Mouse (Mus musculus) ES-Bruce4 (cell line): ENCODE data around the gene Fxyd2. TPM values are rescaled to one million over a fixed set of nuclear protein-coding genes. Genes with fewer than 3 reads are reported as not detected.
A peak's percentile ranks its signal among the peaks of the same experiment; 100 is the strongest.

Experiments used
- H3K27ac ChIP-seq: 2 replicates; pipeline ENCODE4 v1.5.1; 2012; ENCODE audit warnings: low read length, inconsistent platforms; ENCODE audit not compliant: insufficient read depth
- H3K27me3 ChIP-seq: 2 replicates; pipeline ENCODE4 v1.6.1; 2012; ENCODE audit warnings: mild to moderate bottlenecking, low read length, inconsistent platforms; ENCODE audit not compliant: control insufficient read depth, poor library complexity, insufficient read depth, severe bottlenecking
- H3K36me3 ChIP-seq: 2 replicates; pipeline ENCODE4 v1.6.1; 2012; ENCODE audit warnings: inconsistent platforms, mild to moderate bottlenecking, low read length, moderate library complexity; ENCODE audit not compliant: control insufficient read depth, poor library complexity, insufficient read depth, severe bottlenecking
- H3K4me1 ChIP-seq: one replicate; pipeline ENCODE4 v1.8.1; 2011; ENCODE audit warnings: low read length; ENCODE audit not compliant: control insufficient read depth, insufficient read depth
- H3K4me3 ChIP-seq: 2 replicates; pipeline ENCODE4 v1.5.1; 2011; ENCODE audit warnings: low read depth, mild to moderate bottlenecking, low read length
- H3K9ac ChIP-seq: 2 replicates; pipeline ENCODE4 v1.6.1; 2012; ENCODE audit warnings: low read depth, mild to moderate bottlenecking, inconsistent platforms; ENCODE audit not compliant: poor library complexity, severe bottlenecking
- H3K9me3 ChIP-seq: replicated peaks from 2 replicates; pipeline ENCODE4 v1.6.1; 2012; ENCODE audit warnings: mild to moderate bottlenecking, low read length, inconsistent platforms; ENCODE audit not compliant: control insufficient read depth, poor library complexity, insufficient read depth, severe bottlenecking
- CTCF ChIP-seq: IDR thresholded peaks from one replicate; pipeline ENCODE4 v1.8.1; 2011; ENCODE audit warnings: low read depth, low read length
- EP300 ChIP-seq: IDR thresholded peaks from 2 replicates; pipeline ENCODE4 v1.6.1; 2011; ENCODE audit warnings: low read depth, low read length; ENCODE audit not compliant: insufficient read depth
- POLR2A ChIP-seq: IDR thresholded peaks from one replicate; pipeline ENCODE4 v1.8.1; 2011; ENCODE audit warnings: low read length; ENCODE audit not compliant: insufficient read depth
- polyA plus RNA-seq: library from polyadenylated mRNA; stranded (reverse); fragments of >200 nt; gene quantifications from 2 replicates; pipeline ENCODE4 v1.2.4, GENCODE M21; 2011; ENCODE audit warnings: low read depth; ENCODE audit not compliant: missing spikeins, insufficient read depth, insufficient read length

The Fxyd2 gene
- polyA plus RNA-seq, 1 experiment = not detected

GRCm38 (mm10) chr9:45432639-45433038 is 33.2 kb downstream of the Fxyd2 start:
- no peaks in the 10 kb centered on the region for H3K9me3 ChIP-seq
- no peak for TF ChIP-seq EP300
- no peak for TF ChIP-seq POLR2A
- no peak for TF ChIP-seq CTCF
- H3K36me3 ChIP-seq = no peaks in the 10 kb centered on the region
- H3K27me3 ChIP-seq = peaks cover 16% of the 10 kb centered on the region
- H3K4me3 ChIP-seq = peak overlapping the region; percentile 54
- H3K27ac ChIP-seq = no peak overlapping the region
- H3K4me1 ChIP-seq = no peaks in the 10 kb centered on the region
- peak overlapping the region; percentile 61 for H3K9ac ChIP-seq

GRCm38 (mm10) chr9:45433119-45433518 is 33.6 kb downstream of the Fxyd2 start:
- H3K9me3 ChIP-seq = no peaks in the 10 kb centered on the region
- H3K4me1 ChIP-seq = no peaks in the 10 kb centered on the region
- H3K27ac ChIP-seq = no peak overlapping the region
- no peak overlapping the region for H3K4me3 ChIP-seq
- TF ChIP-seq EP300 (no peak), CTCF (no peak), POLR2A (no peak)
- peak overlapping the region; percentile 61; the same call in 1 of the 2 replicates for H3K9ac ChIP-seq
- no peaks in the 10 kb centered on the region for H3K36me3 ChIP-seq
- H3K27me3 ChIP-seq = peaks cover 16% of the 10 kb centered on the region

- Histone ChIP-seq H3K27me3 (peaks cover 15% of the 10 kb centered on the region), H3K36me3 (no peaks in the 10 kb centered on the region), H3K4me3 (no peak overlapping the region), H3K27ac (no peak overlapping the region), H3K9ac (no peak overlapping the region), H3K9me3 (no peaks in the 10 kb centered on the region), H3K4me1 (no peaks in the 10 kb centered on the region)
- TF ChIP-seq EP300 = no peak
- no peak for TF ChIP-seq CTCF
- TF ChIP-seq POLR2A = no peak
Observed at GRCm38 (mm10) chr9:45434171-45434570, 34.7 kb downstream of the Fxyd2 start.

GRCm38 (mm10) chr9:45439025-45439424 is 39.6 kb downstream of the Fxyd2 start:
- Histone ChIP-seq H3K4me3 (no peak overlapping the region), H3K27ac (no peak overlapping the region), H3K36me3 (no peaks in the 10 kb centered on the region), H3K9ac (no peak overlapping the region), H3K4me1 (no peaks in the 10 kb centered on the region), H3K27me3 (no peaks in the 10 kb centered on the region), H3K9me3 (no peaks in the 10 kb centered on the region)
- no peak for TF ChIP-seq EP300
- TF ChIP-seq POLR2A = no peak
- no peak for TF ChIP-seq CTCF

DNA sequence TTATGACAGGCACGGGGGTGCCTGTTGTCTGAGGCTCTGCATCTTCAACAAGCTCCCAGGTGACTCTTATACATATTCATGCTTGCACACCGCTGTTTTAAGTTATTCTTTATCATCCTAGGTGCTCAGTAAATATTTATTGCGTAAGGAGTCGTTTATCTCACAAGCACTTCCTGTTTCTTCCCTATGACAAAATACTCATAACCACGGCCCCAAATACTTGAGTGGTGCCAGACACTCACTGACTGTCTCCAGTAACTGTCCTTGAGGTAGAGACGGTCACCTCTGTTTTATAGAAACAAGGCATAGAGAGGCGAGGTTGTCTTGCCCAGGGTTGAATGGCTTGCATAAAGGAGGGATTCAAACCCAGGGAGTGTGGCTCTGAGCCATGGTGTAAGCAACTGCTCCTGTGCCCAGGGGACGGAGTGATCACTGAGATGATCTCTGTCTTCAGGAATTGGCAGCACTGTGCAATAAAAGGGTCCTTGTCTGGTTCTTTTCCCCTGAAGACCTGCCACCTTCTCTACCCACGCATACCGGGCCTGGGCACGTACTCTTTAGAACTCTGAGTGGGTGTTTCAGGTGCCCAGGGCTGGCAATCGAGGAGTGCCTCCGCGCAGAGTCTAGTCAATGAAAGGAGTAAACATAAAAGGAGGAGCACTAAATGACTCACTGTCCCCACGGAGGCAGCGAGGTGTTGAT is 40.8 kb downstream of the Fxyd2 start:
- no peak for TF ChIP-seq EP300
- TF ChIP-seq CTCF = no peak
- no peak for TF ChIP-seq POLR2A

DNA sequence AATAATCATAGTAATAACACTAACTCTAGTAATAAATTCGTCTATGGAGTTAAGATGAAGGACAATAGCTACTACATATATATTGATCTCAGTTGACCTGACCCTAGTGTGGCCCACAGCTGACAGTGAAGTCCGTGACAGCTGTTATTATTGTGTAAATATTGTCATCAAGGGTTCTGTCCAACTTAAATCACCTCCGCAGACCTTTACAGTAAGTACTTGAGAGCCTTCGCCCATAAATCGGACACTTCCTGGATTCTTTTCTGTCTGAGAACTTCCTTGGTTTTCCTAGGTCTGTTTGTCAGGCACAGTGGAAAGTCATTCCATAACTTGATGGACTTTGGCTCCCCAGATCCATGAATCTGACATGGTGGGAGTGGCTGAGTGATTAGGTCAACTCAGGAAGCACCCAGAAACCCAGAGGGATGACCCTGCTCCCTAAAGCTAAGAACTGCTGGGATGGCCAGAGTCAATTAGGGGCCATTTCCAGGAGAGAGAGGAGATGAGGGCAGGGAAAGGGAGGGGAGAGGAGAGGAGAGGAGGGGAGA is 44.9 kb downstream of the Fxyd2 start:
- TF ChIP-seq POLR2A (no peak), CTCF (no peak), EP300 (no peak)
- no peak overlapping the region for H3K27ac ChIP-seq
- H3K27me3 ChIP-seq = no peaks in the 10 kb centered on the region
- H3K9me3 ChIP-seq = no peaks in the 10 kb centered on the region
- no peak overlapping the region for H3K4me3 ChIP-seq
- H3K36me3 ChIP-seq = no peaks in the 10 kb centered on the region
- H3K9ac ChIP-seq = no peak overlapping the region
- no peaks in the 10 kb centered on the region for H3K4me1 ChIP-seq

More for the DNA sequence above, 40.8 kb downstream of the Fxyd2 start:
- no peaks in the 10 kb centered on the region for H3K27me3 ChIP-seq
- no peak overlapping the region for H3K4me3 ChIP-seq
- no peaks in the 10 kb centered on the region for H3K4me1 ChIP-seq
- no peak overlapping the region for H3K9ac ChIP-seq
- H3K36me3 ChIP-seq = no peaks in the 10 kb centered on the region
- no peak overlapping the region for H3K27ac ChIP-seq
- no peaks in the 10 kb centered on the region for H3K9me3 ChIP-seq
